Mouse (Mus musculus): ENCODE measurements around the gene Hook1.

- no peak for TF ChIP-seq CTCF (IDR thresholded peaks at IDR 0.05)
- TF ChIP-seq POLR2A (IDR thresholded peaks at IDR 0.05; ENCODE audit: insufficient read depth, low read depth, low read length) = peak; percentile 50; the same call in 1 of the 2 replicates
Measured at GRCm38 (mm10) chr4:95966928-95967724, at the start of gene Hook1.

Data from heart, adult 2 months (tissue).